Mouse (Mus musculus): ENCODE measurements around the gene Ddx39.

- TF ChIP-seq CTCF (IDR thresholded peaks at IDR 0.05; ENCODE audit: insufficient read depth, low read depth, low read length): no peak
- TF ChIP-seq POLR2A (IDR thresholded peaks at IDR 0.05; ENCODE audit: insufficient read depth, low read depth, low read length): no peak
Measured at GRCm38 (mm10) chr8:83764116-83764515, 49.1 kb downstream of the Ddx39 start.

Measured in olfactory bulb, adult 2 months (tissue).